Mouse (Mus musculus): ENCODE results near the gene Ankrd55. TPM values are rescaled to one million over a fixed set of nuclear protein-coding genes. Genes with fewer than 3 reads are reported as not detected.

Gene Ankrd55
- total and polyA plus RNA-seq, 3 experiments, result not detected

DNA sequence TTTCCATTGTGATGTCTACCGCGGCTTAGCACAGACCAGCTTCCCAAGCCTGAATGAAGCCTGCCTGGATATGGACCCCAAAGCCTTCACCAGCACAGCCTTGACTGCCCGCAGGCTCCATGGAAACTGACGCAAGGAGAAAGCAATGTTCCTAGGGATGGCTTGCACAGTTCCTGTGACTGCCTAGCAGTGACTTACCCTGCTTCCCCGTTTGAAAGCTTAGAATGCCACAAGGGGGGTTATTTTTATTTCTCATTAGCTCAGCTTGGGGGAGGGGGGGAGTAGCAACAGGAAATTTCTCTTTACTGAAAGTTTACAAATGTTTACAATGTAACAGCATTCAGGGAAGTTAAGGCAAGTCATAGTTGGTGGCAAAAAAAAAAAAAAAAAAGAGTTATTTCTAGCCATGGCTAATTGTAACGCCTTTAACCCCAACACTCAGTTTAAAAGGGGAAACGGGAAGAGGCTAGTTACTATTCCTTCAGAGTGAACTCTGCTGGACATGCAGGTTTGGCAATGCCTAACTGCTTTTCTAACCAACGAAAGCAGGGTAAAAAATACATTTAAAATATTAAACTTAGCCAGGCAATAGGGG lies 56.1 kb downstream of the Ankrd55 start:
- Histone ChIP-seq H3K9ac (ENCODE audit: control insufficient read depth, low read depth, low read length, poor library complexity, severe bottlenecking) (no peak overlapping the region), H3K4me3 (ENCODE audit: control insufficient read depth in 1 of 2, insufficient read depth in 1 of 2, low read depth in 2 of 2, low read length in 2 of 2) (no peak overlapping the region), H3K36me3 (ENCODE audit: control insufficient read depth in 1 of 2, insufficient read depth in 2 of 2, low read length in 2 of 2) (no peaks in the 10 kb centered on the region), H3K9me3 (replicated peaks; ENCODE audit: insufficient read depth, low read length) (no peaks in the 10 kb centered on the region), H3K4me1 (ENCODE audit: control insufficient read depth in 1 of 2, insufficient read depth in 2 of 2, low read length in 2 of 2) (no peaks in the 10 kb centered on the region), H3K27ac (ENCODE audit: control insufficient read depth, low read depth, low read length) (no peak overlapping the region), H3K79me2 (ENCODE audit: control insufficient read depth, insufficient read depth, low read length, poor library complexity) (no peaks in the 10 kb centered on the region), H3K27me3 (ENCODE audit: control insufficient read depth in 1 of 2, insufficient read depth in 2 of 2, low read length in 2 of 2) (peaks cover 0 to 2% of the 10 kb centered on the region in 2 experiments; a peak in 2 of 4 replicates)
- TF ChIP-seq GATA1 (IDR thresholded peaks at IDR 0.05; ENCODE audit: low read depth, low read length) (no peak), USF2 (IDR thresholded peaks at IDR 0.05; ENCODE audit: borderline replicate concordance in 1 of 2, insufficient read depth in 1 of 2, low read depth in 1 of 2, low read length in 2 of 2) (no peak), CTCF (IDR thresholded peaks at IDR 0.05 in 2 of 3, conservative IDR thresholded peaks at IDR 0.05 in 1 of 3; ENCODE audit: control insufficient read depth in 1 of 3, insufficient read depth in 1 of 3, low read depth in 2 of 3, low read length in 3 of 3, poor library complexity in 1 of 3, severe bottlenecking in 1 of 3) (no peak), TAL1 (IDR thresholded peaks at IDR 0.05; ENCODE audit: low read length) (no peak)
- DNase-seq (ENCODE audit: low read depth, low spot score), result no peak

DNA sequence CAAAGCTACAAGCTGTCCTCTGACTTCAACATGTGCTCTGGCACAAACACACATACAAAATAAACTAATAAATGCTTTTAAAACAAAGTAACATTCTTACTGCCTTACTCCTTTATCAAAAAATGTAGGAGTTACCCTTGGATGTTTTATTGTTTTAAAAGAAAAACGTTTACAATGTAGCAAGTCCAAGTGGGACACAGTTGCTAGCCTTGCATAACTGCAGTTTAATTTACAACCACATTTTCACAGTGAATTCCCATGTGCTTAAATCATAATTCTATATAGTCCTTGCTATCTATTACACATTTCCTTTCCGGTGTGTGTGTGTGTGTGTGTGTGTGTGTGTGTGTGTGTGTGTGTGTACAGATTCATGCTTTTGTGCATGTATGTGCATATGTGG lies 57.3 kb downstream of the Ankrd55 start:
- no peaks in the 10 kb centered on the region for H3K79me2 ChIP-seq (ENCODE audit: control insufficient read depth, insufficient read depth, low read length, poor library complexity)
- no peaks in the 10 kb centered on the region for H3K9me3 ChIP-seq (replicated peaks; ENCODE audit: insufficient read depth, low read length)
- no peak for DNase-seq (ENCODE audit: low read depth, low spot score)
- H3K9ac ChIP-seq (ENCODE audit: control insufficient read depth, low read depth, low read length, poor library complexity, severe bottlenecking), result no peak overlapping the region
- no peaks in the 10 kb centered on the region for H3K4me1 ChIP-seq (ENCODE audit: control insufficient read depth in 1 of 2, insufficient read depth in 2 of 2, low read length in 2 of 2)
- H3K36me3 ChIP-seq (ENCODE audit: control insufficient read depth in 1 of 2, insufficient read depth in 2 of 2, low read length in 2 of 2), result no peaks in the 10 kb centered on the region
- peaks cover 0 to 2% of the 10 kb centered on the region in 2 experiments; a peak in 2 of 4 replicates for H3K27me3 ChIP-seq (ENCODE audit: control insufficient read depth in 1 of 2, insufficient read depth in 2 of 2, low read length in 2 of 2)
- no peak overlapping the region for H3K4me3 ChIP-seq (ENCODE audit: control insufficient read depth in 1 of 2, insufficient read depth in 1 of 2, low read depth in 2 of 2, low read length in 2 of 2)
- H3K27ac ChIP-seq (ENCODE audit: control insufficient read depth, low read depth, low read length), result no peak overlapping the region
- no peak for TF ChIP-seq CHD1 (IDR thresholded peaks at IDR 0.05; ENCODE audit: low read depth, low read length)
- TF ChIP-seq NRF1 (IDR thresholded peaks at IDR 0.05; ENCODE audit: insufficient read depth, low read depth, low read length, poor library complexity, severe bottlenecking), result no peak
- no peak for TF ChIP-seq E2F4 (IDR thresholded peaks at IDR 0.05; ENCODE audit: borderline replicate concordance, low read depth, low read length)
- TF ChIP-seq MAX (IDR thresholded peaks at IDR 0.05; ENCODE audit: low read length), result no peak
- TF ChIP-seq MXI1 (IDR thresholded peaks at IDR 0.05; ENCODE audit: low read depth, low read length), result no peak
- TF ChIP-seq SIN3A (IDR thresholded peaks at IDR 0.05; ENCODE audit: low read length), result no peak
- TF ChIP-seq BHLHE40 (IDR thresholded peaks at IDR 0.05; ENCODE audit: borderline replicate concordance, low read depth, low read length), result no peak
- no peak for TF ChIP-seq TAL1 (IDR thresholded peaks at IDR 0.05; ENCODE audit: low read length)
- no peak for TF ChIP-seq USF1 (IDR thresholded peaks at IDR 0.05; ENCODE audit: low read depth, low read length)
- no peak for TF ChIP-seq KAT2A (conservative IDR thresholded peaks at IDR 0.05; ENCODE audit: low read depth, low read length)
- no peak for TF ChIP-seq CHD2 (IDR thresholded peaks at IDR 0.05; ENCODE audit: low read length)

DNA sequence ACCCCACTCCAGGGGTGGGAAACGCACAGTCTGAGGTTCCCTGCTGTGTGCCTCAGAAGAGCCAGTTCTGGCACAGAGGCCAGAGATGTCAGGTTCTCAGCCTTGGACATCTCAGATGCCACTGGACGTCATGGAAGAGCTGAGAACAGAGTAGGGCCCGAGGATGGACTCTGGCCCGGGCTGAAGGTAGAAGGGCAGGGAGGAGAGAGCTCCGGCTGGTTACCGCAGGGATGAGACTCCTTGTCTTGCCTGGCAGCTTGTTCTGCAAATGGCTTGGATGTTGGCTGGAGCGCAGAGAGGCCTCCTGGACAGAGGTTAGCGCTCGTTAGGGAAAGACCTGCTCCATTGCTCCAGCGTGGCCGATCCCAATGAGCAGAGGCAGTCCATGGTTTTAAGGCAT lies 57.8 kb downstream of the Ankrd55 start:
- Histone ChIP-seq H3K9ac (ENCODE audit: control insufficient read depth, low read depth, low read length, poor library complexity, severe bottlenecking) (no peak overlapping the region), H3K79me2 (ENCODE audit: control insufficient read depth, insufficient read depth, low read length, poor library complexity) (no peaks in the 10 kb centered on the region), H3K9me3 (replicated peaks; ENCODE audit: insufficient read depth, low read length) (no peaks in the 10 kb centered on the region), H3K27ac (ENCODE audit: control insufficient read depth, low read depth, low read length) (no peak overlapping the region), H3K4me1 (ENCODE audit: control insufficient read depth in 1 of 2, insufficient read depth in 2 of 2, low read length in 2 of 2) (no peaks in the 10 kb centered on the region), H3K4me3 (ENCODE audit: control insufficient read depth in 1 of 2, insufficient read depth in 1 of 2, low read depth in 2 of 2, low read length in 2 of 2) (no peak overlapping the region), H3K36me3 (ENCODE audit: control insufficient read depth in 1 of 2, insufficient read depth in 2 of 2, low read length in 2 of 2) (no peaks in the 10 kb centered on the region), H3K27me3 (ENCODE audit: control insufficient read depth in 1 of 2, insufficient read depth in 2 of 2, low read length in 2 of 2) (peaks cover 0 to 2% of the 10 kb centered on the region in 2 experiments; a peak in 2 of 4 replicates)
- no peak for DNase-seq (ENCODE audit: low read depth, low spot score)
- TF ChIP-seq NRF1 (IDR thresholded peaks at IDR 0.05; ENCODE audit: insufficient read depth, low read depth, low read length, poor library complexity, severe bottlenecking) (no peak), GABPA (IDR thresholded peaks at IDR 0.05; ENCODE audit: low read depth, low read length) (no peak), JUND (IDR thresholded peaks at IDR 0.05; ENCODE audit: low read depth, low read length) (no peak), UBTF (IDR thresholded peaks at IDR 0.05; ENCODE audit: borderline replicate concordance, insufficient read depth, low read depth, low read length) (no peak), GATA1 (IDR thresholded peaks at IDR 0.05; ENCODE audit: low read depth, low read length) (no peak), MEF2A (IDR thresholded peaks at IDR 0.05; ENCODE audit: extremely low read depth, insufficient replicate concordance, low read depth, low read length, poor library complexity, severe bottlenecking) (no peak), NELFE (IDR thresholded peaks at IDR 0.05; ENCODE audit: low read depth, low read length) (no peak), ZC3H11A (IDR thresholded peaks at IDR 0.05; ENCODE audit: low read depth, low read length) (no peak), TCF12 (IDR thresholded peaks at IDR 0.05; ENCODE audit: low read depth, low read length) (no peak), POLR2AphosphoS5 (IDR thresholded peaks at IDR 0.05; ENCODE audit: borderline replicate concordance, low read depth, low read length) (no peak), ZNF384 (IDR thresholded peaks at IDR 0.05; ENCODE audit: low read depth, low read length) (no peak), TBP (IDR thresholded peaks at IDR 0.05; ENCODE audit: low read depth, low read length) (no peak), E2F4 (IDR thresholded peaks at IDR 0.05; ENCODE audit: borderline replicate concordance, low read depth, low read length) (no peak), SIN3A (IDR thresholded peaks at IDR 0.05; ENCODE audit: low read length) (no peak), HCFC1 (IDR thresholded peaks at IDR 0.05; ENCODE audit: low read depth, low read length) (no peak)
